Mouse (Mus musculus): ENCODE measurements around the gene Aatf. TPM values are rescaled to one million over a fixed set of nuclear protein-coding genes. Genes with fewer than 3 reads are reported as not detected.

Aatf gene
- polyA plus RNA-seq, 1 experiment from 2014 or later: 49.4 TPM

- Histone ChIP-seq H3K27ac (replicated peaks) (no peak overlapping the region), H3K9me3 (replicated peaks) (no peaks in the 10 kb centered on the region), H3K4me3 (replicated peaks) (no peak overlapping the region), H3K4me1 (peaks cover 47% of the 10 kb centered on the region), H3K36me3 (no peaks in the 10 kb centered on the region), H3K4me2 (replicated peaks) (no peak overlapping the region), H3K27me3 (peaks cover 98% of the 10 kb centered on the region), H3K9ac (no peak overlapping the region)
- ATAC-seq (ENCODE audit: insufficient number of reproducible peaks, low FRiP score, low TSS enrichment, low read depth): no peak
- 2% methylated on average over 29 of the region's 29 CpGs for WGBS
Observed at GRCm38 (mm10) chr11:84526976-84527860, 13.9 kb upstream of the Aatf start.

GRCm38 (mm10) chr11:84526451-84526850 is 13.1 kb upstream of the Aatf start:
- Histone ChIP-seq H3K27me3 (peaks cover 98% of the 10 kb centered on the region), H3K9ac (no peak overlapping the region), H3K27ac (replicated peaks) (no peak overlapping the region), H3K36me3 (no peaks in the 10 kb centered on the region), H3K4me2 (replicated peaks) (no peak overlapping the region), H3K4me3 (replicated peaks) (0 out of 2 replicates have a peak overlapping the region, but pooled peaks have one; percentile 43), H3K4me1 (peaks cover 50% of the 10 kb centered on the region), H3K9me3 (replicated peaks) (no peaks in the 10 kb centered on the region)
- WGBS: 2% methylated on average over 10 of the region's 10 CpGs
- ATAC-seq (ENCODE audit: insufficient number of reproducible peaks, low FRiP score, low TSS enrichment, low read depth): no peak

GRCm38 (mm10) chr11:84525421-84526274 is 12.3 kb upstream of the Aatf start, which contains the start of gene Lhx1:
Lhx1 (minus strand) TSS chr11:84525535.
- no peak for ATAC-seq (ENCODE audit: insufficient number of reproducible peaks, low FRiP score, low TSS enrichment, low read depth)
- WGBS: under 1% methylated on average over 64 of the region's 64 CpGs
- no peak within 1 kb of the TSS for H3K9ac ChIP-seq
- no peak within 1 kb of the TSS for H3K27ac ChIP-seq (replicated peaks)
- H3K9me3 ChIP-seq (replicated peaks): no peaks in the 10 kb centered on the region
- peaks cover 98% of the 10 kb centered on the region for H3K27me3 ChIP-seq
- peak within 1 kb of the TSS; percentile 43 for H3K4me3 ChIP-seq (replicated peaks)
- no peaks in the 10 kb centered on the region for H3K36me3 ChIP-seq
- peak within 1 kb of the TSS; percentile 77 for H3K4me2 ChIP-seq (replicated peaks)
- H3K4me1 ChIP-seq: peaks cover 50% of the 10 kb centered on the region

DNA sequence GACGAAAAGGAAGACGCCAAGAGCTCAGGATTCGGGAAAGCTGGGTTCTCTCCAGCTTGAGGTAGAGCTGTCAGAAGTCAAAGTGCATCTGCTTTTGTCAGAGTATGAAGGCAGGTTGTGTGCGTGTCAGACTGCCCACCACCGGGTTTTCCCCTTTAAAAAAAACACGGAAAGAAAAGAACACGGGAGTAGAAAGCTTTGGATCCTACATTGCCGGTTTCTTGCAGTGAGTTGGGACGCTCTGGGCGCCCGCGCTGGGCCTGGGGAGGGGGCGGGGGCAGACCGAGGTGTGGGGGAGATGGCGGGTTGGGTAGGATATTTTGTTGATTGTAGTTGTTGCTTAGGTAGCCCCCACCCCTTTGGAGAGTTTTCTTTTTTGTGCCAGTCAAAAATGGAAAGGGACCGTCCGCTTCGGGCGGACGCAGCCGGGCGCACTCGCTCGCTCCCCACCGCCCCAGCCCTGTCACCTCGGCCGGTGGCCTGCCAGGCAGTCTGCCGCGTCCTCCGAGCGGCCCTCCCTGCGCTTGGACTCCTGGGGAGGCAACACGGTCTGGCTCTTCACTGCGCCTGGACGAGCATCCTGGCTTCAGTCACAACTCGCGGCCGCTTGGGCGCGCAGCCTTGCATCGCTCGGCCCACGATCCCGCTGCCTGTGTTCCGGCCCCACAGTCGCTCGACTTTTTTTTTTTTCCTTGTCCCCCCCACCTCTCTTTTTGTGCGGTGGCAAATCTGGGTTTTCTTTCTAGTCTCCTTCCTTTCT is 11.4 kb upstream of the Aatf start:
- Histone ChIP-seq H3K27me3 (peaks cover 98% of the 10 kb centered on the region), H3K27ac (replicated peaks) (no peak overlapping the region), H3K4me3 (replicated peaks) (peak overlapping the region; percentile 43), H3K9me3 (replicated peaks) (no peaks in the 10 kb centered on the region), H3K9ac (no peak overlapping the region), H3K36me3 (no peaks in the 10 kb centered on the region), H3K4me2 (replicated peaks) (peak overlapping the region; percentile 77), H3K4me1 (peaks cover 50% of the 10 kb centered on the region)
- ATAC-seq (ENCODE audit: insufficient number of reproducible peaks, low FRiP score, low TSS enrichment, low read depth): no peak
- WGBS: under 1% methylated on average over 48 of the region's 48 CpGs

- no peaks in the 10 kb centered on the region for H3K36me3 ChIP-seq
- H3K4me3 ChIP-seq (replicated peaks): peak overlapping the region; percentile 43; the same call in 1 of the 2 replicates
- peaks cover 98% of the 10 kb centered on the region for H3K27me3 ChIP-seq
- no peak for ATAC-seq (ENCODE audit: insufficient number of reproducible peaks, low FRiP score, low TSS enrichment, low read depth)
- H3K9me3 ChIP-seq (replicated peaks): no peaks in the 10 kb centered on the region
- 1% methylated on average over 35 of the region's 35 CpGs for WGBS
- H3K27ac ChIP-seq (replicated peaks): no peak overlapping the region
- no peak overlapping the region for H3K9ac ChIP-seq
- peak overlapping the region; percentile 77 for H3K4me2 ChIP-seq (replicated peaks)
- peaks cover 44% of the 10 kb centered on the region for H3K4me1 ChIP-seq
Observed at GRCm38 (mm10) chr11:84523841-84524510, 10.7 kb upstream of the Aatf start.

DNA sequence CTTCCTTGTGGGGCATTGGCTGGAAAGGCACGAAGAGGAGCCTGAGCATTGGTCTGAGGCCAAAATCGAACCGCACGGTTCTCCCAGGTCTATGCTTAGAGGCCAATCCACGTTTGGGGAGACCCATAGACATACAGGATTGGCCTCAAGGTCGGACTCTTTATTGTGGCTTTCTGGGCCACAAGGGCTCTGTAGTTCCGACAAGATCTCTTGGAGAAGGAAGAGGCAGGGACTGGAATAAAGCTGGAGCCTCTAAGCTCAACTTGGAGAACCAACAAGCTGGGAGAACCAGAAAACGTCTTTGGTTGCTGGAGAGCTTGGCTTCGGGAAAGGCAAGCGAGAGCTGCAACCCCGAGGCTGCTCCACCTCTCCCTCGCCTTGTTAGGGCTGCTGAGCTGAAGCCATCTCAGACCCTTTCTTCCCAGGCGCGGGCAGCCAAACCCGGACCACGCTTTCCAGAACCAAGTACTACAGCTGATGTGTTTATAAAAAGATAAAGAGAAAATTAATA is 10.1 kb upstream of the Aatf start:
- Histone ChIP-seq H3K4me3 (replicated peaks) (peak overlapping the region; percentile 18; the same call in 1 of the 2 replicates), H3K36me3 (no peaks in the 10 kb centered on the region), H3K4me1 (peaks cover 44% of the 10 kb centered on the region), H3K4me2 (replicated peaks) (no peak overlapping the region), H3K9me3 (replicated peaks) (no peaks in the 10 kb centered on the region), H3K9ac (no peak overlapping the region), H3K27ac (replicated peaks) (no peak overlapping the region), H3K27me3 (peaks cover 98% of the 10 kb centered on the region)
- 2% methylated on average over 16 of the region's 16 CpGs for WGBS
- no peak for ATAC-seq (ENCODE audit: insufficient number of reproducible peaks, low FRiP score, low TSS enrichment, low read depth)

DNA sequence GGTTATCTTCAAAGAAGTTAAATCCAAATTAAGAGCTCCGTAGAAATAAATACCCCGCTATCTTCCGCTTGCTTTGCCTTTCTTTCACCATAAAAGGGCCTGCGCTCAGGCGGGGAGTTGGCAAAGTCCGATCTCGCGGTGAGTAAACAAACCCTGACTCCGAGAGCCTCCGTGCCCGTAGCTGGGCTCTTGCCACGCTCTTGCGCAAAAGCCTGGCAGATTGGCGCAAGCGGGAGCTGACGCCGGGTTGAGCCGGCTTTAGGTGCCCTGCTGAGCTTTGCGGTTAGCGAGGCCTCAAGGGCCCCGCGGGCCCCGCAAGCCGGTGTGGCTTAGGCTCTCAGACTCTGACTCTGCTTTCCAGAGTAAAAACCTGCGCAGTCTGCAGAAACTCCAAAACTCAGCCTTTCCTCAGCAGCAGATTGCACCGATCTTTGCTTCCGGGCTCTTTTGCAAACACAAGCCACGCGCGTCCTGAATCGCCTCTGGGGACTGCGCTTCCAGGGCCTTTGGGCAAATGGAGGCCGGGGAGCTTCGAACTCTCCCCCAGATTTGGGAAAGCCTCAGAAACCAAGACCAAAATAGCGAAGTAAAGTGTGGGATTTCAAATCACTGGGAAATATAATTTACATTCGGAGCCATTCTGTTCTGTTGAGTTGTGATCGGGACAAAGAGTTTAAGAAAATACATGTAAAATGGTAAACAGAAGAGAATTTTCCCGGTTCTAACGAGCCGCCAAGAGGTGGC is 9.4 kb upstream of the Aatf start:
- Histone ChIP-seq H3K4me3 (replicated peaks) (peak overlapping the region; percentile 18), H3K9ac (no peak overlapping the region), H3K27me3 (peaks cover 94% of the 10 kb centered on the region), H3K9me3 (replicated peaks) (no peaks in the 10 kb centered on the region), H3K4me1 (peaks cover 44% of the 10 kb centered on the region), H3K27ac (replicated peaks) (no peak overlapping the region), H3K36me3 (no peaks in the 10 kb centered on the region), H3K4me2 (replicated peaks) (peak overlapping the region; percentile 28)
- 1% methylated on average over 40 of the region's 40 CpGs for WGBS
- no peak for ATAC-seq (ENCODE audit: insufficient number of reproducible peaks, low FRiP score, low TSS enrichment, low read depth)

DNA sequence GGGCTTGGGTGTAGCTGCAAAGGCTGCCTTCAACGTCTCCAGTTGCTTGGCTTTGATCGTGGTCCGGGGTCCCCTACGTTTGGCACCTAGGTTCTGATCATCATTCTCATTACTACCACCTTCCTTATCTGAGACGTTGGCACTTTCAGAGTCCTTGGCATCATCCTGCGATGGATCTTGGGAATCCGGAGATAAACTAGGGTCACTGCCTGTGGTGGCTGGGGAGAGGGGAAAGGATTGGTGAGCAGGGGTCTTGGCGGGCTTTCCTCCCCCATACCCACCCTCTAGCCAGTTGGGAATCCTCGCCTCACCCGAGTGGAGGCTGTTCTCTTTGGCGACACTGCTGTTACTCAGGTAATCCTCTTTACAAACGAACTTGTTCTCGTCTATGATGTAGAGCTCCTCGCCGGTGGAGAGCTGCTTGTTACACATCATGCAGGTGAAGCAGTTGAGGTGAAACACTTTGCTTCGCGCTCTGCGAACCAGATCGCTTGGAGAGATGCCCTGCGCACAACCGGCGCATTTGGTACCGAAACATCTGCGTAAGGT is 8.5 kb upstream of the Aatf start:
- Histone ChIP-seq H3K4me2 (replicated peaks) (no peak overlapping the region), H3K9me3 (replicated peaks) (no peaks in the 10 kb centered on the region), H3K4me1 (peaks cover 44% of the 10 kb centered on the region), H3K4me3 (replicated peaks) (no peak overlapping the region), H3K36me3 (no peaks in the 10 kb centered on the region), H3K9ac (no peak overlapping the region), H3K27me3 (peaks cover 91% of the 10 kb centered on the region), H3K27ac (replicated peaks) (no peak overlapping the region)
- no peak for ATAC-seq (ENCODE audit: insufficient number of reproducible peaks, low FRiP score, low TSS enrichment, low read depth)
- 9% methylated on average over 24 of the region's 24 CpGs for WGBS

DNA sequence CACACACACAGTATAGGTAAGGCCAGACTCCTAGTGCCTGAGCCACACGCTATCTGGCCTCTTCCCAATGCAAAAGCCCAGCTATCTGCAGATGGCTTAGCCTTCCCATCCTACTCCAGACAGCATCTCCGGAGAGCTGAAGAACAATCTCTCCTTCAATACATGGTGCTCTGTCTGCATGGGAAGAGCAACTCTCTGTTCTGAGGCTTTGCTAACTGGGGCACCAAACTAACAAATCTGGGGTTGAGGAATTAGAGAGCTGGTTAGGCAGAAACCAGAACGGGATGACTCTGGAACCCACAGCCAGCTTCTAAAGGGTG is 7.7 kb upstream of the Aatf start:
- Histone ChIP-seq H3K9ac (no peak overlapping the region), H3K36me3 (no peaks in the 10 kb centered on the region), H3K4me3 (replicated peaks) (no peak overlapping the region), H3K27me3 (peaks cover 92% of the 10 kb centered on the region), H3K9me3 (replicated peaks) (no peaks in the 10 kb centered on the region), H3K27ac (replicated peaks) (no peak overlapping the region), H3K4me2 (replicated peaks) (no peak overlapping the region), H3K4me1 (peaks cover 41% of the 10 kb centered on the region)
- ATAC-seq (ENCODE audit: insufficient number of reproducible peaks, low FRiP score, low TSS enrichment, low read depth): no peak
- WGBS: 11% methylated on average over 3 of the region's 3 CpGs

All from embryonic facial prominence, embryonic 15.5 days (tissue).